Mouse (Mus musculus) liver, embryonic 14.5 days (tissue): ENCODE results near the gene Abracl.

Experiments
- CTCF ChIP-seq: IDR thresholded peaks from 2 replicates; pipeline ENCODE4 v1.5.1; 2016; ENCODE audit warnings: antibody characterized with exemption, low read depth, control low read depth
- EP300 ChIP-seq: IDR thresholded peaks from 2 replicates; pipeline ENCODE4 v1.6.1; 2016; ENCODE audit warnings: antibody characterized with exemption, low read depth

- TF ChIP-seq EP300 (no peak), CTCF (no peak)
These were observed 15.0 kb downstream of the Abracl start for GRCm38 (mm10) chr10:18008118-18008517.
